Mouse (Mus musculus) left cerebral cortex, postnatal 14 days (tissue): ENCODE results near the gene Psmc3ip. TPM values are rescaled to one million over a fixed set of nuclear protein-coding genes. Genes with fewer than 3 reads are reported as not detected.
A peak's percentile ranks its signal among the peaks of the same experiment; 100 is the strongest.
"Not testable (repeated sequence)": the region's sequence is repeated elsewhere in the genome, so short reads cannot be mapped to it uniquely, and the experiment has no call there.

ENCODE experiments used
- DNase-seq, 2 experiments: peaks; one replicate each; pipeline ENCODE4 v3.0.0; 2021 to 2022; ENCODE audit warnings: low spot score in 2 of 2, mixed read lengths in 1 of 2
- intact Hi-C: fragments of 180-260 bp; cut with DNase I; formaldehyde crosslinking; loops from one replicate; pipeline ENCODE4 v1.15.1; 2025
- long read RNA-seq, 2 experiments: library from polyadenylated mRNA; stranded (forward); transcript quantifications; one replicate each; pipeline ENCODE4 v2.0.0; 2021
- total RNA-seq, 2 experiments: library from RNA; stranded (reverse); gene quantifications; 2 replicates each; pipeline ENCODE4 v1.2.3; 2021

Psmc3ip gene
- total RNA-seq = 1 to 10 TPM; 3.7 to 4.0 TPM
- long read RNA-seq, experiment 1, partial matches to known transcripts = 0 of 2 reads
- long read RNA-seq, experiment 1, other reads (novel, unspliced or antisense) = 0 of 2 reads
- long read RNA-seq, experiment 2, partial matches to known transcripts = 0 of 1 reads
- long read RNA-seq, experiment 2, other reads (novel, unspliced or antisense) = 0 of 1 reads

DNA sequence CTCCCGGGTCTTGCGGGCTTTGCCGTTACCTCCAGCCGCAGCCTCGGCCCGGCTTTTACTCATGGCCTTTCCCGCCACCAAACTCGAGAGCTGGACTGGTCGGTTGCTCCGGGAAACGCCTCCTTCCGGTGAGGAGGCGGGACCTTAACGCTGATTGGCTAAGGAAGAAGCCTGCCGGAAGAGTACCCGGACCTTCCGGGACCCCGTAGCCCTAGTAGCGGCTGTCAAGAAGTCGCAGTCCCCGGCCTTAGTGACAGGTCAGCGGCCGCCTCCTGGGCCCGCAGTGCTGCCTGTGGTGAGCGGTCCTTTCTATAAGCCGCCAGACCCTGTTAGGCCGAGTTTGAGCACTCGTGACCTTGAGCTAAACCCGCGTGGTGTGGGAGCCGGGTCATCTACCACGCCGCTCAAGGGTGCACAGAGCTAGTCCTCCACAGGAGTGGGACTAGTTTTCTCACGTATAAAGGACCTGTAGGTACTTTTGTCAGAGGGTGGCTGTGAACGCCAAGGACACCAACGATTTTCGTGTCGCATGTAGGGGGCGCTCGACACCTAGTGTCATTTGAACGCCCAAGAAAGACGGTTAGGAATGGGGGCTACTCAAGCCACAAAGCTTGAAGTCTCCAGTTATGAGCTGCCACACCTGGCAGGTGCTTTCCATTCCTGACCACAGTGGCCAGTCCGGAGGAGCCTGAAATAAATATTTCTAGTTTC lies at the start of gene Psmc3ip:
Gene Psmc3ip, minus strand, starts transcription at position 123 of the 711 bp plus-strand sequence.
- intact Hi-C loops = loop anchor here (5.0 kb wide), 1 partner anchor 77 kb away; the partner anchor contains the start of genes Cntnap1 and Plekhh3
- peak; percentile 95 to 96 for DNase-seq

DNA sequence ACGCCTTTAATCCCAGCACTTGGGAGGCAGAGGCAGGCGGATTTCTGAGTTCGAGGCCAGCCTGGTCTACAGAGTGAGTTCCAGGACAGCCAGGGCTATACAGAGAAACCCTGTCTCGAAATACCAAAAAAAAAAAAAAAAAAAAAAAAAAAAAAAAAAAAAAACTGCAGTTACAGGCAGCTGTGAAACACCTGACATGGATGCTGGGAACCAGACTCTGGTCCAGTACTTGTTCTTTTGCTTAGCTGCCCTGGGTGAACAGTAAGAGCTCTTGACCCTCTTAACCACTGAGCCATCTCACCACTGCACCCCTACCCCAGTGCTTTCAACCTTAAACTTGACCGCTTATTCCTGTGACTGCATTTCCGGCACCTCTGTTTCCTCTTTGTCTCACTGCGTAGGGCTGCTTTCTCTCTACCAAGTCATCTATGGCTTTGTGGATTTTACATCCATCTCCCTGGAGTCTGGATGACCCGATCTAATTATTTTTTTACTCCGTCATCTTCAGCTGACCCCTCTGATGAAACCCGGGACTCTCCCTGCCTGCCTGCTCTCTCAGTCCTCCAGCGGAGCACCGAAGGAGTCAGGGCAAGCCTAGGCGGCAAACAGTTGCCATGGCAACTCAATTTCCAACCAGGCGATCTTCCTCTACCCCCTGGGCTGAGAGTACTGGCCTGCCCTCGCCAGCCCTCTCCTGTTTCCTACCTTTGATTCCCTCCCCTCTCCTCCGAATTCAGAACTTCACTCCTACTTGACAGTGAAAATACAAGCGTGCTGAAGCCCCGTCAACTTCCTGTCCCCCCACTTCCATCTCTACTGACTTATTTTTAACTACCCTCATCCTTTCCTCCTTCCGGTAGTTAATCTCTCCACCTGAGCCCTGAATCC lies 48.3 kb upstream of the Psmc3ip start:
- no peak for DNase-seq

DNA sequence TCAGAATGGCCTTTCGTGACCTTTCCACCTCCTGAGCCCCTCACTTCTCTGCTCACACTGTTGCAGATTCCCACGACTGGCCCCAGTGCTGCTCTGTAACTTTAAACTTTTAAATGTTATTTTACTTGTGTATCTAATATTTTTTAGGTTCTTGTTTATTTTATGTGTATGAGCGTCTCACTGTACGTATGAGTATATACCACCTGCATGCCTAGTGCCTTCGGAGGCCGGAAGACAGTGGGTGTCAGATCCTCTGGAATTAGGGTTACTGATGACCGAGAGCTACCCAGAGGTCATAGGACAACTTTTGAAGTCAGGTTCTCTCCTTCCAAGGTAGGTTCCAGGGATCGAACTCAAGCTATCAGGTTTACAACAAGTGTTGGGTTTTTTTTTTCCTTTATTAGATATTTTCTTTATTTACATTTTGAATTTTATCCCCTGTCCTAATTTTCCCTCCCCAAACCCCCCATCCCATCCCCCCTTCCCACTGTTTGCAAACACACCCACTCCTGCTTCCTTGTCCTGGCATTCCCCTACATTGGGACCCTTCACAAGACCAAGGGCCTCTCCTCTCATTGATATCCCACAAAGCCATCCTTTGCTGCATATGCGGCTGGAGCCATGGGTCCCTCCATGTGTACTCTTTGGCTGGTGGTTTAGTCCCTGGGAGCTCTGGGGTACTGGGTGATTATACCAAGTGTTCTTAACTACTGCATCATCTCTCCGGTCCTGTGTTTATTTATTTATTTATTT lies 47.2 kb upstream of the Psmc3ip start:
- no peak for DNase-seq
- intact Hi-C loops = no loop called here

More for the DNA sequence above, 48.3 kb upstream of the Psmc3ip start:
- intact Hi-C loops = no loop called here

DNA sequence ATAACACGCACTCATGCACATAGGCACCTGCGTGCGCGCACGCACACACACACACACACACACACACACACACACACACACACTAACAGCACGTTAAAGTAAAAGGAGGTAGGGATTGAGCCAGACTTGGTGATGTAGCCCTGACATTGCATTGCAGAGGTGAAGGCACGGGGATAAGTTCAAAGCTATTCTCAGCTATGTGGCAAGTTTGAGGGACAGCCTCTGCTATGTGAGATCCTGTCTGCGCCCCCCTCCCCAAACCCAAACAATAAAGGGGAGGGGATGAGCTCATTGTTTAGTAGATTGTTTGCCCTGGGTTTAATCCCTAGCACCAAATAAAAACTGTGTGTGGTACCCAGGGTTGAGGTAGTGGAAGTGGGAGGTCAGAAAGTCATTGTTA lies 45.9 kb upstream of the Psmc3ip start:
- DNase-seq = no peak
- intact Hi-C loops = no loop called here

DNA sequence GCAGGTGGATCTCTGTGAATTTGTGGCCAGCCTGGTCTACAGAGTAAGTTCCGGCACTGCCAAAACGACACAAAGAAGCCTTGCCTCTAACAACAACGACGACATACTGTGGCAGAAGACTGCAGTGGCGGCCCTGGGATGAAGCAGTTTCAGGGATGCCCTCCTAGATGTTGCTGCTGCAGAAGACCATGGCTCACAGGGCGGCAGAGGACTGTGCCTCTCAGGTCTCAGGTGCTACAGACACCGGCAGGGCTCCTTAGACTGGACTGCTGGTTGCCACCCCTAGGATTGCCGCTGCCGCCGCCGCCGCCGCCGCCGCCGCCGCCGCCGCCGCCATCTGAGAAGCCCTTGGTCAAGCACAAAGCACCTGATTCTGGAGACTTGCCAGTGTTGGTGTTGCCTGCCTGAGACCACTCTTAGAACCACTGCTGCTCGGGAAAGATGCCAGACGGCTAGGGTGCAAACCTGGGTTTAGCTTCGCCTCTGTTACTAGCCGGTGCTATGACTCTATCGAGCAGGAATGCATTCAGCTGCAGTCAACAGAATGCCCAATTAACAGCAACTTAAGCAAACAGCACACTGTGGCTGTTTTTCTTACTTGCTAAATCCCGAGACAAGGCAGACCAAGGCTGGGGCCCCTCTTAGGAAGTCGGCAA lies 45.1 kb upstream of the Psmc3ip start:
- DNase-seq = no peak
- intact Hi-C loops = no loop called here

DNA sequence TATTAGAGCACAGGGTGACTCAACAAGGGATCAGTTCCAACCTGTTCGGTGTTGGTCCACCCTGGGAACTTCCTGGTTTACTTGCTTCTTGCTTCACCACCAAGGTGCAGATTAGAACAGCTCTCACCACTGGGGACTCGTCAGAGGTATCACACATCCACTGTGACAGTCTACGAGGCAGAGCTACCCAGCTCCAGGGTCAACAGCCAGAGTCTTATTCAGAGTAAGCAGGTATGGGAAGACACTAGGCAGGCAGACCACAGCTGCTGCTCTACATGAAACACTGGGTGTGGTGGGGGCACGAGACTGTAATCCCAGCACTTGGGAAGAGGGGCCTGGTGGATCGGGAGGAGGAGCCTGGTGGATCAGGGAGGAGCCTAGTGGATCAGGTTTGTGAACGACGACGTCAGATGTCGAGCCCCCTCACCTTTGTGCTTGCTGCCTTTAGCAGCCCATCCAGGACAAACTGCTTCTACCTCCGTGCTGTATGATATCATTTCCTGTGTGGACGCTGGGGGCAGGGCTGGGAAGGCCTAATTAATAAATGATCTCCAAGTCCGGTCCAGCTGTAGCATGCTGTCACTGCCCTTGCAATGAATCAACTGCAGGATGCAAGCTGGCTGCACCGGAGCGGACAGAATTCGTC lies 43.4 kb upstream of the Psmc3ip start:
- intact Hi-C loops = no loop called here
- DNase-seq = no peak

DNA sequence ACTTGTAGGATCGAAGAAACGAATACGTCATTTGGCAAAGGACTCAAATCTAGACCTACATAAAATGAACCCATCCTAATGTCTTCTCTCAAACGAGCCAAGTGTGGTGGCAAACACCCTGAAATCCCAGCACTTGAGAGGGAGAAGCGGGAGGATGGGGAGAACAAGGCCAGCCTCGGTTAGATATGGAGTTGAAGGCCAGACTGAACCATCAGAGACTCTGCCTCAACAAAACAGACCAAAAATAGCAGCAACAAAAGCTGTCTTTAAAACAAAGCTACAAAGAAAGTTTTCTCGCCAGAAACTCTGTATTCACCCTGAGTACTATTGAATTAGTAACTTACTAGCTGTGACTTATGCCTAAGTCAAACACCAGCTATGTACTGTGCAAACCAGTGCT lies 41.8 kb upstream of the Psmc3ip start:
- DNase-seq = no peak
- intact Hi-C loops = no loop called here

DNA sequence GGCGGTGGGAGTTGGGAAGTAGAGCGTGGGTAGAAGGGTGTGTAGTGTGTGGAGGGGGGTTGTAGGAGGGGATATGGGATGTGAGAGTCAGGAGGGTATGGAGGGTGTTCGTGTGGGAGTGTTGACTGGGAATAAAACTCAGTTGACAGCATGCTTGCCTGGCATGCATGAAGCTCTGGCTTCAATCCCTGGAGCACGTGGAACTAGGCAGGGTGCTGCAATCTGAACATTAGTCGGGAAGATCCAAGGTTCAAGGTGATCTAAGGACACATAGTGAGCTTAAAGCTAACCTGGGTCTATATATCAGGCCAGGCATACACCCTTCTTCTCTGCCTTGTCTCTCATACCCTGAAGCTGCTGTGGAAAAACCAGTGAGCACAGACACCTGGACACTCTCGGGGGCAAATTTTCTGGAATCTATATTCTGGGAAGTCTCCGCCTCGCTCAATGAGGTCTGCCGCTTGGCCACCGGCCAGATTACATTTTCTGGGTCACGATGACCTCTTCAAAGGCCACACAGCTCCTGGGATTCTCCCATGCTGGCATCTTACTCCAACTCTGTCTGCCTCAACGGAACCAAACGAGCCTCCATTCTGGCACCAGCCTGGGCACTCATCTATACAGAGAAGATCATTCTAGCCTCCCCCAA lies 39.1 kb upstream of the Psmc3ip start:
- intact Hi-C loops = no loop called here
- DNase-seq = no peak

DNA sequence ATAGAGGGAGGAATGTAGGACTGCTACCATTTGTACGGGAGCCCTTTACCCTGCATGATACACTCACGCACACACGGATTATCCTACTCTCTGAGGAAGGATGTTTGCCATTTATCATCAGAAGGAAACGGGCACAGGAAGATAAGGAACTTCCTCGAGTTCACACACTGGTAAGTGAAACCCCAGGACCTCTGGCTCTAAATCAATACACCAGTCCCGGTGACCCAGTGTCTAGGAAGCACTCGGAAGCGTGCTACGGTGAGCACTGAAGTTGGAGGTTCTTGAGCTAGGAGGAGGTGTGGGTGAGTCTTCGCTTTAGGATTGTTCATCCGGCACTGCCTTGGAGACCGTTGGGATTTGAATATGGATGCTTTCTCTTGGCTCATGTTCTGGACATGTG lies 37.8 kb upstream of the Psmc3ip start:
- intact Hi-C loops = no loop called here

DNA sequence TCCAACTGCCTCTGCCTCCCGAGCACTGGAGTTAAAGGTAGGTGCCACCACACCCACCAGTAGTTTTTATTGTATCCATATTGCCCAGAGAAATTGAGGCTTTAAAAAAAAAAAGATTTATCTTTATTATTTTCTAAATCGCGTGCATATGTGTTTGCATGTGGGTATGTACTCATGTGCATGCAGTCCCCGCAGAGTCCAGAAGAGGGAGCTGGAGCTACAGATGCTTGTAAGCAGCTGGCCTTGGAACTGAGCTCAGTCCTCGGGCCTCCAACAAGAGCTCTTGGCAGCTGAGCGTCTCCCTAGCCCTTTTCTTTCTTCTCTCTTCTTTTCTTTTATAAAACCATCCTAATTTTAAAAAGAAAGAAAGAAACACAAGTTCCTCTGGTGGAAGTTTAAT lies 36.5 kb upstream of the Psmc3ip start:
- peak; percentile 33 to 66 for DNase-seq
- intact Hi-C loops = no loop called here

More for the DNA sequence above, 37.8 kb upstream of the Psmc3ip start:
- no peak for DNase-seq

DNA sequence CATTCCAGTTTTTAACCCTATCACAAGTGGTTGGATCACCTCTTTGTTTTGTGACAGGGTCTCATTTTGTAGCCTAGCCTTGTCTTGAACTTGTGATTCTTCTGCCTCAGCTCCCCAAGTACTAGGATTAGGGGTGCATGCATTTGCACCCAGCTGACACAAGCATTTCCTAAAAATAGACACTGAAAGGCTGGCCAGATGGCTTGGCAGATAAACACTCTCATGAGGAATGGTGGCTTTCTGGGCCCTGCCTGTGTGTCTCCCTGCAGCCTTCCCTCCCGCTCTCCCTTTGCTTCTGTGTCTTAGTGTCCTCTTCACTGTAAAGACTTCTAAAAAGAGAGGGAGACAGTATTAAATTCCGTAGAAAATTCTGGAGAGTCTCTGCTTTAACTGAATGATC lies 36.0 kb upstream of the Psmc3ip start:
- intact Hi-C loops = no loop called here
- no peak for DNase-seq

DNA sequence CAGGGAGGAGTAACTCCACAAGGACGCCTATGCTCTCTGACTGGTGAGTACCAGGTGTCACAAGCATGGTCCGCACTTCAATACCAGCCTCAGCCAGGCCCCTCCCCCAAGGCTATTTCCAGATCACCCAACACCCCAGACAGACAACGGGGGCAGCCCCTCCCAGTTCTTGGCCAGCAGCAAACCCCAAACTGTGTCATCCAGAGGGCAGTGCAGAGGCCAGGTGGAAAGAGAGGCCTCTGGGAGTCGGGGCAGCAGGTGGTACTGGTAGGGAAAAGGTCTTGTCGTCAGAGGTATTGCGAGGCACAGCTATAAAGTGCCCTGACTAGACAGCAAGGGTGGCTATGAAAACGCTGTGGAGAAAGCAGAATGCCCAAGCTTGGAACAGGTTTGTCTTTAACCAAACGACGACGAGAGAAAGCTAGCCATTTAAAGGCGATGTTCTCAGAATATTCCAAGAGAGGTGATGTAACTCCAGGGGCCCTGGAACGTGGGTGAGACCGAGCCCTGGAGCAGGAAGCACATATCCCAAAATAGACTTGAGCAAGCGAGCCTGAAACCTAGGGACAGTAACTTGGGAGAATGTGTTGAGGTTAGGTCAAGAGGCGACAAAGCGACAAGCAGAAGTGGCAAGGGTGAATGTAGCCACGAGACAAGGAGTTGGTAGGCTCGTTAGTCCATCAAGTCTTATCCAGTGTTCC lies 35.0 kb upstream of the Psmc3ip start:
- peak in 1 of 2 experiments; percentile 26 for DNase-seq
- intact Hi-C loops = no loop called here

DNA sequence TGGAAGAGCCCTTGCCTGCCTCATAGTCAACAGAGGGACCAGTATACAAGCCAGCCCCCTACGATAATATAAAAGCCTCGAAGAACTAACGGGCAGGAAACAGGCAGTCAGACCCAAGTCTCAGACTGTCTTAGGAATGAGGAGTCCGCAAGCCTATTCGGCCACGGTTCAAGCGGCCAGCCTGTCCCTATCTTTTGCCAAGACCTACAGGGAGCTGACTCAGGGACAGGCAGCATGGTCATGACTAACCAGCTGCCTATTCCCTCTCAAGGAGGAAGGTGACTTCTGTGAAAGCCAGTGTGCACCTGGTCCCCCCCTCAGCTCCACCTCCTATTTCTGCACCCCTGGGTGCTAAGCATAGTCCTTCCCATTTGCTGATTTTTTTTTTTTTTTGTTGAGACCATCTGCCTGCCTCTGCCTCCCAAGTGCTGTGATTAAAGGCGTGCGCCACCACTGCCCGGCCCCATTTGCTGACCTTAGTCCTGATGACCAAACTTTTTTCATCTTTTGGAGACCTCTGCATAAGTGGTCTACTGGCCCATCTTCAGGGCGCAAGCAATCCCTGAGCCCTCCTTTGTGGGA lies 33.9 kb upstream of the Psmc3ip start:
- intact Hi-C loops = loop anchor here (10.0 kb wide), 1 partner anchor 46 kb away; the partner anchor contains the start of genes Ccr10, Cntnap1 and Plekhh3
- no peak for DNase-seq

DNA sequence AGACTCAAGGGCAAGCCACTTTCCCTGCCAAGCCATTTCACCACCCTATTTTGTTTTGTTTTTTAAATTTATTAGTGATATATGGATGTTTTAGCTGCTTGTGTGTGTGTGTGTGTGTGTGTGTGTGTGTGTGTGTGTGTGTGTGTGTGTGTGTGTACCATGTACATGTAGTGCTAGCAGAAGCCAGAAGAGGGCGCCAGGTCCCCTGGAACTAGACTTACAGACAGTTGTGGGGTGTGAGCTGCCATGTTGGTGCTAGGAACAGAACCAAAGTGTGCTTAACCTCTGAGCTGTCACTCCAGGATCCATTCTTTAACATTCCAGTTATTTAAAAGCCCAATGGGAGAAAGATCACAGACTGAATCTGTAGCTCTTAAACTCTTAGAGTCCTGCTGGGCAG lies 31.8 kb upstream of the Psmc3ip start:
- peak; percentile 21 to 42 for DNase-seq

DNA sequence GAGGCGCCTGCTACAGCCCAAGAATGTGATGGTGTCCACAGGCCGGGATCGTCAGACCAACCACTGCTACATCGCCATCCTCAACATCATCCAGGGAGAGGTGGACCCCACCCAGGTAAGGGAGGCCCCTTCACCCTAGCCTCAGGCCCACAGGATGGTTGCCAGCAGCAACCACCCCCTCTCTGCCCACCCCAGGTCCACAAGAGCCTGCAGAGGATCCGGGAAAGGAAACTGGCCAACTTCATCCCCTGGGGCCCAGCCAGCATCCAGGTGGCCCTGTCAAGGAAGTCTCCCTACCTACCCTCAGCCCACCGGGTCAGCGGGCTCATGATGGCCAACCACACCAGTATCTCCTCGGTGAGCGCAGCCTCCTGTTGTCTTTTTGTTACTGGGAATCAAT lies 29.8 kb upstream of the Psmc3ip start:
- not testable (repeated sequence) for DNase-seq
- intact Hi-C loops = loop anchor here (10.0 kb wide), 1 partner anchor 50 kb away; the partner anchor contains the start of genes Ccr10, Cntnap1 and Plekhh3

More for the DNA sequence above, 31.8 kb upstream of the Psmc3ip start:
- intact Hi-C loops = loop anchor here (10.0 kb wide), 1 partner anchor 48 kb away; the partner anchor contains the start of genes Ccr10, Cntnap1 and Plekhh3

DNA sequence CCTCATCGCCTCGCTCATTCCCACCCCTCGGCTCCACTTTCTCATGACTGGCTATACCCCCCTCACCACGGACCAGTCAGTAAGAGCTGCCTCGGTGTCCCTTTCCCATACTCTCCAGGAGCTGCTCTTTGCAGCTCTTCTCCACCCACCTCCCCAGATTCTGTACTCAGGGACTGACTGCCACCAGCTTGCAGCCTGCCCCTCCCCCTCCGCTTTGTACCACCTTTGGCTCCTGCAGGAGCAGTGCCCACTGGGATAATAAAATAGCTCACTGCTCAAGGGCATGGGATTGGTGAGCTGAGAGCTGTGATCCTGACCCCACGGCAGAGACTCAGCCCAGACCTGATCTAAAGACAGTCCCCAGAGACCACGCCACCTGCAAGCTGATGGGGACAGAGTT lies 29.3 kb upstream of the Psmc3ip start:
- intact Hi-C loops = loop anchor here (10.0 kb wide), 1 partner anchor 50 kb away; the partner anchor contains the start of genes Ccr10, Cntnap1 and Plekhh3

More for the DNA sequence above, 29.3 kb upstream of the Psmc3ip start:
- not testable (repeated sequence) for DNase-seq
